Mouse (Mus musculus) kidney, postnatal 25 days (tissue): ENCODE measurements around the gene Gm17067.
"Not testable (repeated sequence)": the region's sequence is repeated elsewhere in the genome, so short reads cannot be mapped to it uniquely, and the experiment has no call there.

Experiments used
- DNase-seq, 2 experiments: peaks; one replicate each; pipeline ENCODE4 v3.0.0; 2021; ENCODE audit warnings: mixed read lengths in 2 of 2

Gene Gm17067

DNA sequence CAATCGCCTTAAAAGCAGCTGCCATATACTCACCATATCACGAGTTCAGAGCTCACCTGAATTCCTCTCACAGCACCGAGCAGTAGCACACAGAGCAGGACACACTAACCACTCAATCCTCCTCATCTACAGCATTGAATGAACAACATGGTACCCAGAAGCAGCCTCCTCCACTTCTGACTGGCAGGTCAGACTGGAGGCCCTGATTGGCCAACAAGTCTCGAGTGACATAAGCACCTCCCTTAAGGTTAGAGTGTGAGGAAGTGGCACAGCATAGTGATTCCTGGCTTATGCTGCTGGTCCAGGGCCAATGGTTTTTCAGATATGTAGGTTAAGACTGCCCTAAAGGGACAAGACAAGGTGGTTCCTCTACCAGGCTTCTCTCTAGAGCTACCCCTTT lies at the start of gene Gm17067:
Gene Gm17067, minus strand, starts transcription at position 101 of the 400 bp plus-strand sequence.
- DNase-seq = not testable (repeated sequence)

DNA sequence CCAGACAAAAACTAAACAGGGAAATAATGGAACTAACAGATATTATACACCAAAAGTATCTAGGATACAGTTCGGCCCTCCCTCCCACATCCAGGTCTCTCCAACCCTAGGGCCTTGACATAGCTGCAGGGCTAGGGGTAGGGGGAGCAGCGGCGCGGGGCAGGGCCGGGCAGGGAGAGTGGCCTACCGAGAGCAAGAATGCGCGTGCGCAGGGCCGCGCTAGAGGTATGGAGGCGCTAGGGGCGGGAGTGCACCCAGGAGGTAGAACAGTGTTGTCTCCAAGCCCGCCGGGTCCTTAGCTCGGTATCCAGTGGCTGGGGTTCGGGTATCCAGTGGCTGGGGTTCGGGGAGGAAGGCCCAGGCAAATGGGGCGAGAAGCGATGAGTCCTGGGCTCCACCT lies 23.0 kb upstream of the Gm17067 start:
- no peak for DNase-seq

DNA sequence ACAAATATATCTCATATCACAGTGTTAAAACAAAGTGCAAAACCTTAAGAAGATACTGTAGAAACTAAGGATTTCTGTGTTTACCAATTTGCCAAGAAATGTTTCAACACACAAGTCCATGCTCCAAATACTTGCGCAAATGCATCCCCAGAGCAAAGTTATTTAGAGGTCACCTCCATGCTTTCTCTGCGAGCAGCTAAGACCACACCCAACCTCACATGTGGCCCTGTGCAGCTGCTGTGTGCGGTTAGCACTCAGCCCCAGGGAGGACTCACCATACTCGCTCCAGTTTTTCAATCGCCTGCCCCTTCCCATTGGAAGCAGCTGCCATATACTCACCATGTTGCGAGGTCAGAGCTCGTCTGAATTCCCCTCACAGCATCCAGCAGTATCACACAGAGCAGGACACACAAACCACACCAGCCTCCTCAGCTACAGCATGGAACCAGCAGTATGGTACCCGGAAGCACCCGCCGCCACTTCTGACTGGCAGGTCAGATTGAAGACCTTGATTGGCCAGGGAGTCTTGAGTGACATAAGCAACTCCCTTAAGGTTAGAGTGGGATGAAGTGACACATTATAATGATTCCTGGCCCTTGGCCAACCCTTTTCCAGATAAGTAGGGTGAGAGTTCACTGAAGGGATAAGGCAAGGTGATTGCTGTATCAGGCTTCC lies 11.9 kb upstream of the Gm17067 start:
- DNase-seq = no peak

DNA sequence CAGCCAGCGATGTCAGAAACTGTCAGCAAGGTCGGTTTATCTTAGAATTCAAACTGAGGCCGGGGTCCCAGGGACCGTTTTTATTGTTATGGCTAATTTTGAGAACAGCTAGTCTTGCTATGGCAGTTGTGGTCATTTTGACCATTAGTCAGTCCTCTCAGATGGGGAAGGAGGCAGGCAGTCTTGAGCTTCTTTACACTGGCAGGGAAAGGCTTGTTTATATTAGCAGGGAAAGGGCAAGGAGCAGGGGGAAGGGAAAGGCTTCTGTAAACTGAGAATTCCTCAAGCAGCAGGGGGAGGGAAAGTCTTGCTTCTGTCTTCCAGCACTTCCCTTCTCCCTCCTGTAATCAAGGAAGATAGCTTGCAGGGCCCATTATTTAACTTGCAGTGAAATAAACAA lies 33.6 kb downstream of the Gm17067 start:
- DNase-seq = peak in 1 of 2 experiments; percentile 2

DNA sequence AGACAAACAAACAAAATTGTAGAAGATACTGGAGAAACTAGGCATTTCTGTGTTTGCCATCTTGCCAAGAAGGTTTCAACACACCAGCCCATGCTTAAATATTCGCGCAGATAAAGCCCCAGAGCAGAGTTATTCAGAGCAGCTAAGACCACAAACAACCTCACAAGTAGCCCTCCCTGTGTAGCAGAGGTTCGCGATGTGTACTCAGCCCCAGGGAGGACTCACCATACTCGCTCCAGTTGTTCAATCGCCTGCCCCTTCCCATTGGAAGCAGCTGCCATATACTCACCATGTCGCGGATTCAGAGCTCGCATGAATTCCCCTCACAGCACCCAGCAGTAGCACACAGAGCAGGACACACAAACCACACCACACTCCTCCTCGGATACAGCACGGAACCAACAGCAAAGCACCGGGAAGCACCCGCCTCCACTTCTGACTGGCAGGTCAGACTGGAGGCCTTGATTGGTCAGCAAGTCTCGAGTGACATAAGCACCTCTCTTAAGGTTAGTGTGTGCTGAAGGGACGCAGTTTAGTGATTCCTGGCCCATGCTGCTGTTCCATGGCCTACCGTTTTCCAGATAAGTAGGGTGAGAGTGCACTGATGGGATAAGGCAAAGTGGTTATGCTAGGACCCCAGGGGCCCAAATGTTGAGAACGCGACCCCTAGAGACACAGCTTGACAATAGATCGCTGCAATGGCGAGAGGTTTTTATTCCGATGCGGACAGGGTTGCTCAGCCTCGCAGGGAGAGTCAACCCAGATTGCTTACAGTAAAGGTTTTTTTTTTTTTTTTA lies 34.3 kb downstream of the Gm17067 start, which contains the start of gene Zfp975:
Gene Zfp975, minus strand, starts transcription at position 381 of the 797 bp plus-strand sequence.
- DNase-seq = peak; percentile 86 to 94

DNA sequence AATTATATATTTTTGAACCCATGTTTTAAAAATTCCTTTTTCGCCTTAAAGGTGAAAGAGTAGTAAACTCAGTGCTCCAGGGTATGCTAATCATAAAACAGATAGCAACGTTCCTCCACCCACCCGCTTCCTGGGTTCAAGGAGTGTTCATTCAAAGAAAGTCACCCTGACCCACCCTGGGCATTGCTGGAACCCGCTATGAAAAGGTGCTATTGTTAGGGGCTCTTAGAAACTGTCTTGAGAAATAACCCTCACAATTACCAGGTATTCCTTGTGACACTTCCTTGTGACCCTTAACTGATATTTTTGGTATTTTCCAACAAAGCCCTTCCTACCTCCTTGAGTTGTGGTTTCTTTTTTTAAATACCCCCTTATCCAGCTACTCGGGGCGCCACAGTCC lies 46.7 kb downstream of the Gm17067 start:
- DNase-seq = not testable (repeated sequence)

DNA sequence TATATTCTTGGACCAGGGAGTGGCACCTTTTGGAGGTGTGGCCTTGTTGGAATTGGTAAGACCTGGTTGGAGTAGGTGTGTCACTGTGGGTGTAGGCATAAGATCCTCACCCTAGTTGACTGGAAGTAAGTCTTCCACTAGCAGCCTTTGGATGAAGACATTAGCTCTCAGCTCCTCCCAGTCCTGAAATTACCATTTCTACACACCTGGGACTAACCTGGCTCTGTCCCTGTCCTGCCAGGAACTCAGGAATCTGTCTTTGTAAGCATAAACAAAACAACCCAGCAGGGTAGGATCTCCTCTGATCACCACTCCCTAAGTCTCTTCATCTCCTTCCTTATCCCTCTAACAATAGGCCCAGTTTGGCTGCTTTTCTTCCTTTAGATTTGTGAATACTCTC lies 47.2 kb downstream of the Gm17067 start:
- DNase-seq = not testable (repeated sequence)

DNA sequence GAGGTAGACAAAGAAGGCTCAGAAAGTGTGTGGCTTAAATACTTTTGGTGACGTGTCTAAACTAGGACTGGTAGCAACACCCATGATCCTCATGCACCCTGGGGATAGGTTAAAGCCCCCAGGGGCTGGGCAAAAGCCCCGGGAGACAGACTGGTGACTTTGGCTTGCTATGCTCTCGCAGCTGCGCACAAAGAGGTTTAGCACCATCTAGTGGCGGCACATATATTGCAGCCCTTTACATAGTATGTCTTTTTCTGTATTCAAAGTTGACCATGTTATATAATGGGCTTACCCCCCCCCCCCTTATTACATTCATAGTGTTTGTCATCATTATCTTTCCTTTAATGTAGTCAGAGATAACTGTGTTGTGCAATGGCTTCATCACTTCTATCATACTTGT lies 66.7 kb downstream of the Gm17067 start:
- not testable (repeated sequence) for DNase-seq
